Mouse (Mus musculus): ENCODE results near the gene Stk33. TPM values are rescaled to one million over a fixed set of nuclear protein-coding genes. Genes with fewer than 3 reads are reported as not detected.

Stk33 gene
- total RNA-seq, 4 experiments from 2014 or later, result 1.1 to 2.9 (median 2.0) TPM

DNA sequence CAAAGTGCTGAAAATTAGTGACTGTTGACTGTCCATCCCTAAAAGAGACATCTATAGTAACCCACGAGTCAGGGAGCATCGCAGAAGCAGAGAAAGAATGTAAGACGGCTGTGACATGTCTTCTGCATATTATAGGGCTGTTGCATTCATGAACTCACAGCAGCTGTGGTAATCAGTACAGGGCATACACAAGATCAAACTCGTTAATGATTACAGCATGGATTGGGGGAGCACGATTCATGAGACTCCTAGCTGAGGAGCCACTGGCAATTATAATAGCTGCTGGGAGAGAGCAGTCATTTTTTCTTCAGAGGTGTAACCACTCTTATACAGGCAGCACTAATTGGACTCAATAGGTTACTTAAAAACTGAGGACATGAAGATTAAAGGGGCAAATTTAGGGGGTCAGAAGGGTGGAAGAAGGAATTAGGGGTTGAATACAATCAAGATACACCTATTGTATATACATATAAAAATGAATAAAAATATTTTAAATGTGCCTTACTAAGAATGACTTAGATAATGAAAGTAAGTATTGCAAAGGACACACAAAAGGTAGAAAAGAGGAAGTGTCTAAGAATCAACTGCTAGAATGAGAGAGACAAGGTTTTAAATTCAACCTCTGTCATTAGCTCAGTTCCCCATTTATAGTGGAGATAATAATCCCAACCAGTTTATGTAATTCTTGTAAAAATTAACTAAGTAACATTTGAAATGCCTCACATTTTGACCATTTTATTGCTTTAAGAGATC lies 80.3 kb downstream of the Stk33 start:
- no peak for DNase-seq (ENCODE audit: low spot score in 2 of 2)

DNA sequence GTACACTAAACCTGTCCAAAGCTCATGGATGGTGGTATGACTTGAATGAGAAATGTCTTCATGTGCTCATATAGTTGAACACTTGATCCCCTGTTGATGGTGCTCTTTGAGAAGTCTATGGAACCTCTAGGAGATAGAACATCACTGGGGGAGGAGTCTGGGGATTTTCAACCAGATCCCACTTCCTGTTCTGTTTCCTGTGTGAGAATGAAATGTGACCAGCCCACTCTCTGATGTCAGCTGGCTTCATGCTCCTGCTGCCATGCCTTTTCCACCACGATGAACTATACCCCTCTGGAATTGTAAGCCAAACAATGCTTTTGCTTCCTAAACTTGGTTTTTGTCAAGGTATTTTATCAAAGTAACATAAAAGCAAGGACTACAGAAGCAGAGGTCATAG lies 81.0 kb downstream of the Stk33 start:
- no peak for DNase-seq (ENCODE audit: low spot score in 2 of 2)

DNA sequence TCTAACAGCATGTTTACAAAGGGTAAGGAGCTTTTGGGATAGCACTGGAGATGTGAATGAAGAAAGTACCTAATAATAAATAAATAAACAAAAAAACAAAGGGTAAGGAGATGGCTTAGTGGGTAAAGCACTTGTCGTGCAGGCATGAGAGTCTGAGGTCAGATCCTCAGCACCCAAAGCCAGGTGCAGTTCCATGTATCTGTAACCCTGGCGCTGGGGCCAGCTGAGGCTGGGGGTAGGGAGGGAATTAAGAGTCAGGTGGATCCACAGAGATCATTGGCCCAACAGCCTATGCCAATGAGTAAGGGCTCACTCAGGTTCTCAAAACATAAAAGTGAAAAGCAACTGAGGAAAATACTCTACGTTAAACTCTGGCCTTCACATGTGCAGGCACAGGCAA lies 91.6 kb downstream of the Stk33 start:
- DNase-seq (ENCODE audit: low spot score in 2 of 2), result no peak

DNA sequence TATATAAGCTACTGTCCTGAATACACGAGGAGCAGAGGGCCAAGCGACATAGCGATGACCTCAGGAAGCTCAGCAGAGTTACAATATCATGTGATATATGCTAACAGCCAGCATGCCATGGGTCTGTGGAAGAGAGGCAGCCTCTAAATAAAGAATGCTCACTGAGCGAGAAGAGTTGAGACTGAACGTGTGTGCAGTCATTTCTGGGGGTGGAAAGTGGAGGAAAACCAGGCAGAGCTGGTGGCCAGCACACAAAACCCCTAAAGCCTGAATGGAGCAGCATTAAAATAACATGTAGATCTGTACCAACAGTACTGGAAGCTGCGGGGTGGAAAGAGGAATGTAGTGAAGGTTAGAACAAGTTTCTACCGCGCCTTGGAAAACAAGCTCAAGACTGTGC lies 107.2 kb downstream of the Stk33 start:
- no peak for DNase-seq (ENCODE audit: low spot score in 2 of 2)

DNA sequence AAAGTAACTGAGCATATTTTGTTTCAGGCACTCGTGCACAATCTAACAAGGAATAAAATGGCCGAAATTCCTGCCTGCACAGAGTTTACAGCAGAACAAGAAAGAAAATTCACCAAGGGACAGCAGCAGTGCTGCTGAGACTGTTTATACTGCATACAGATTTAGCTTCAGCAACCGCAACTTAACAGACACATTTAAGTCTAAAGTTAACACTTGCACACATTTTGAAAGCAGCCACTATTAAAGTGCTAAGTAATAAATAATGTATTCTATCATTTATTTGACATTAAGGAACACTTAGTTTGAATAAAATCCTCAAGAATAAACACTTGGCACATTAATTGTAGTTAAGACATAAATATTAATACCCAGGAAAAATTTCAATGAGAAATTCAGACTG lies 110.1 kb downstream of the Stk33 start:
- DNase-seq (ENCODE audit: low spot score in 2 of 2), result no peak

DNA sequence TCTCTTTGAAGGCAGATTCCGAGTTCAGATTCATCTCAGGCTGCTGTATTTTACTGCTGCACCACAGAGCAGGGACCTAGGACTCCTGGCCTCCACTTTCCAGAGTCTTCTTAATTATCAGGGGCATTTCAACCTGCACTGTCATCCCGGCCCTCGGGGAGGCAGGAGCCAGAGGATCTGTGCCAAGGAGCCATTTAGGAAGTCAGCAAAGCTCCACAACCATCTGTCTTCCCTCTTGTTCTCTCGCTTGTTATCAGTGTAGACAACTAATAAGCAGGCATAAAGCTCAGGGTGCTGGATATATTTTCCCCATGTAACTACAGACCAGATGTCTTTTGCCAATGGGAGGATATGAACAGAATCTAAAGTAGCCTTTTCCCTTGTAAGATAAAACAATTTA lies 112.1 kb downstream of the Stk33 start:
- DNase-seq (ENCODE audit: low spot score in 2 of 2), result no peak

DNA sequence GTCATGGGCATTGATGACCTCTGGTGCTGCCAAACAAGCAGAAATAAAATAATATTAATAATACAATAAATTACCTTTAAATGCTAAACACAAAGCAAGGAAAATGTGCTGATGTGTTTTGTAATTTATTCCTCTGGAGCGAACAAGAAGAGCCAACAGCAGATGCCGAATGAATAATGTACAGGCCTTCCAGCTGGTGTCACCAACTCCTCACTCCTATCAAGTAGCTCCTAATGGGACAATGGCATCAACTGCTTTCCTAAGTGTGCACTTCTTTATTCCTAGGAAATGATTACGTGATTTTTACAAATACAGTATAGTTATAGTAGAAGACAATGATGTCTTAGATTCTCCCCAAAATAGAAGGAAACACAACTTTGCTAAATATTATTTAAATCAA lies 113.2 kb downstream of the Stk33 start:
- DNase-seq (ENCODE audit: low spot score in 2 of 2), result no peak

DNA sequence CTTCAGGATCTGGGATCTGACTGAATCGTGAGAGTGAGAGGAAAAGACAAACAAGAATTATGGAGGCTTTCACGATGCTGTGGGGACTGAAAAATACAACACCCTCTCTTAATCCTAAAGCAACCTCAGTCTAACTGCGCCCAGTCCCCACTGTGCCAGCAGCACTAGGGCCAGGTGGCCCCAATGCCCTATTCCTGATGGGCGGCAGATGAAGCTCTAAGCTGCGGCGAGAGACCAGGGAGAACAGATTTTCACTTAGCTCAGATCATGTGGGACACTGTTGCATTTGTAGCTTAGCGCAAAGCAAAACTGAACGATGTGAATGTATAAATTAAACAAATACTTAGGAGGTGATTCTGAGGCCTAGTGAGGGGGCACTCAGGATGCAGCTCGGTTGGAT lies 113.7 kb downstream of the Stk33 start:
- DNase-seq (ENCODE audit: low spot score in 2 of 2), result no peak

DNA sequence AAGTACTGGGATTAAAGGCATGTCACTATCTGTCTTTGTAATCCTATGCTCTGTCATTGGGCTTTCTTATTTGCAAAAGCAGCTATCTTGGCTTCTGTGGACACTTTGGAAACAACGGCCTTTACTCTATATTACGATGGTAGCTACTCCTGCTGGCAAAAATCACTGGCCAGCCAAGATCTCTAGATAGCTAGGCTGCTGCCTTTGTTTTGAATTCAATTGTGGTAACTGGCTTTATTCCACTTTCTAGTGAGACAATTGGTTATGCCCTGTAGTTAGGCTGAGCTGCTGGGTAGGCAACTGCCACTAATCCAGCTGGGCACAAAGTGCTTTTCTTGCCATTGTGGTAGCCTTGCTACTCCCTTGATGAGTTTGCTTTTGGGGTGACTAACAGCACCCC lies 129.4 kb downstream of the Stk33 start:
- no peak for DNase-seq (ENCODE audit: low spot score in 2 of 2)

DNA sequence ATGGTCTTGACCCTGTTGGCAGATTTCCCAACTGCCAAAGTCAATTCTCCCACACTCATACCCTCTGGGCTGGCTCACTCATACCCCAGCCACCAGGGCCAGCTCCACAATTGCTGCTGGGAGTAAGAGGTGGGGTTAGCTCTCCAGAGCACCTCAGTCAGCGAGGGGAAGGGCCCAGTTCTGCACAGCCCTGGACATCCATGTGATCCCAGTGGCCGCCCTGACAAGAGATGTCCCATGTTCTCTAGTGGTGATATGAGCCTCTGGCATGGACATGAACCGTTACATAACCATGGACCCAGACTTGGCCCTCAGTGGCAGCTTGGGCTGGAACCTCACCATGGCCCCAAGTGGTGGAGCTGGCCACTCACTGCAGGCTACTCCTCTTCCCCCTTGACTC lies 143.1 kb downstream of the Stk33 start:
- DNase-seq (ENCODE audit: low spot score in 2 of 2), result no peak

DNA sequence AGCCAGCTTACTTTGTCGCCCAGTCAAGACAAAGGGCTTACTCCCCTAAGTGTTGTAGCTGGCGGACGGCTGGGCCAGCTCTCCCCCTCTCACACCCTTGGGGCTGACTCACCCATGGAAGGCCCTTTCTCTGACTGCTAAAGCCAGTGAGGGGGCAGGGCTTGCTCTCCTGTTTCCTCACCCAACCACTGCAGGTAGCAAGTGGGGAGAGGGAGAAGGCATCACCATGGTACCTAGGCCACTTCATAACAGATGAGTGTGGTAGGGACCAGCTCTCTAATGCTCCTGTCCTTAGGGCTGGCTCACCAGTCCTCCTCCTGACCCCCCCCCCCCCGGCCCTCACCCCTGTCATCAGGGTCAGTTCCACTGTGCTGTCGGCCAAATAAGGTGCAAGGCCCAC lies 143.5 kb downstream of the Stk33 start:
- DNase-seq (ENCODE audit: low spot score in 2 of 2), result no peak

DNA sequence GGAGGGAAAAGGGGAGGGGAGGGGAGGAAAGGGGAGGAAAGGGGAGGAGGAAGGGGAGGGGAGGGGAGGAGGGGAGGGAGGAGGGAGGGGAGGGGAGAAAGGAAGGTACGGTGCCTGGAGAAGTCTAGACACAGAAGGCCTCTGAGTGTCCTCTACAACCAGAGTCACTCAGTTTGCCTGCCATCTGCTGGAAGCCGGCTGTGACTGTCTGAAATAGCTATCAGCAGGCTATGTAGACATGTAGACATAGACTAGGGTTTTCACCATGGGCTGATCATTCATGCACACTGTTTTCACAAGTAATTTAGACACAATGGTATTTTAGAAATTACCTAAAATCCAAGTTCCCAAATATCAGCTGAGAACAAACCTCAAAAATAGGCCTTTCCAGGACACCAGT lies 148.4 kb downstream of the Stk33 start:
- no peak for DNase-seq (ENCODE audit: low spot score in 2 of 2)

DNA sequence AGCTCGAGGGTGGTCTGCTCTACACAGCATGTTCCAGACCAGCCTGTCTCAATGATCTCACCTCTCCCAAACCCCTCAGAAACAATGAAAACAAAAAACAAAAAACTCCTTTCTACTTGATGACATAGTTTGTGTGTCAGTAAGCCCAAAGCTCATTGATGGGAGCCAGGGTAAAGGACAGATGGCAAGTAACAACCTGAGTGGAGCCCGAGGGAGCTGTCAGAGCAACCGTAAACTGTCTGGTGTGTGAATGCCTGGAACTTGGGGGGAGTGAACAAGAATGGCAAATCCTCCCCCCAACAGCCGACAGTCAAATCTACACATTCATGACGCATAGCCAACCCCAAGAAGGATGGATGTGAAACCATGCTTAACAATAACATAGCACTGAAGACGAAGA lies 149.8 kb downstream of the Stk33 start:
- DNase-seq (ENCODE audit: low spot score in 2 of 2), result no peak

DNA sequence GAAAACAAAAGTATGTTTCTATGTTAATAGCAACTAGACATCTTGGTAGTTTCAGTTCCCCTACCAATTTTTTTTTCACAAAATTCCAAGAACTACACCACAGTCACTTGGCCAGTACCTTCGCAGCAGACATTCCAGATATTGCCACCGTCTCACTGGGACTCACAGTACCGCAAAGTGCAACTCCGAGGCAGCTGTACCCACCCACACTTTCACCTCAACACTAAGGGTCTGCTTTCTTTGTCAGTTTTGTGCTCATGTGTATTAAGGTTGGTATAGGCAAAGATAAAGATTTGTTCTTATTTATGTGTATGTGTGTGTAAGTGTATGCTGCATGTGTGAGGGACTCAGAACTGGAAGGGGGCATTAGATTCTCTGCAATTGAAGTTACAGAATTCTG lies 156.8 kb downstream of the Stk33 start:
- no peak for DNase-seq (ENCODE audit: low spot score in 2 of 2)

DNA sequence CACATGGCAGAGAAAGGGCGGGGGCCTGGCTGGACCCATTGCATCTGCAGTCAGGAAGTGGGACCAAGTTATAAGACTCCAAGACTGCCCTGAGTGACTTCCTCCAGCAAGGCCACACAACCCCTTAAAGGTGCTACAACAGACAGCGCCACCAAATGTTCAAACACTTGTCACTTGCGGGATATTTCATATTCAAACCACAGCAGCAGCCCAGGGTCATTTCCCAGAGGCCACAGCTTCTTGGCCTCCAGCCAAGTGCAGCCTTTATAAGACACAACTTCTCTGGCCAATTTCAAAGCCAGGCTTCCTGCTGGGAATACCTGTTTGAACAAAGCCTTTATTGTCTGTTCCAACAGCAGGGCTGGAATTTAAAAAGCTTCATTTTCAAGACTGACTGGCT lies 162.3 kb downstream of the Stk33 start:
- no peak for DNase-seq (ENCODE audit: low spot score in 2 of 2)

DNA sequence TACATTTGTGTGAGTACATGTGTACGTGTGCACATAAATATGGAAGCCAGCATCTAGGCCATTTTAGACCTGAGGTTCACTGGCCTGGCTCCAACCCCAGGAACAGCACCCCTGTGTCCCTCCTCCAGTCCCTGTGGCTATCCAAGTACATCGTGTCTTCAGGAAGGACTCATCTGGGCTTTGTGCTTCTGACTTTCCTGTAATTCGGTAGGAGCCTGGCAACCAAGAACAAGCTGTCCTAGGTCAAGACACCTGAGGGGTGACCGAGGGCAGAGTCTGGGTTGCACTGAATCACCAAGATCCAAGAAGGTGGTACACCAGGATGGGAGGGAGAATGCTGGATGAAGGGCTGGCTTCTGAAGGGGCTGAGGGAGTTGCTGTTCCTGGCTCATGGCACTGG lies 163.0 kb downstream of the Stk33 start:
- no peak for DNase-seq (ENCODE audit: low spot score in 2 of 2)

DNA sequence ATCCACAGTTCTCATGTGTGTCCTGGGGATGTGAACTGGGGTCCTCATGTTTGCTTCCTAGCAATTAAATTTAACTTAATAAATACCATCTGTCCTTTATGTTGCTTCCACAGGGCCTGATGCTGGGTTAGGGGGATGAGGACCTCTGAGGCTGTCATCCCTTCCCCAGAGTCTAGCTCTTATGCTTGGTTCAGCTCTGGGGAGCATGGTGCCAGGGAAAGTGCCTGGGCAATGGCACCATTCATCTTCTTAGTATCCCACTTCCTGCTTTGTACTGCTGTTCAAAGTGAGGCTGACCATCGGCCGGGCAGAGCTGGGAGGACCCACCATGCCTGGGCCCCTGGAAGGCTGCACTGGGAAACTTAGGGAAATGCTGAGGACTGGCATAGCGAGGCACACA lies 163.7 kb downstream of the Stk33 start:
- no peak for DNase-seq (ENCODE audit: low spot score in 2 of 2)

DNA sequence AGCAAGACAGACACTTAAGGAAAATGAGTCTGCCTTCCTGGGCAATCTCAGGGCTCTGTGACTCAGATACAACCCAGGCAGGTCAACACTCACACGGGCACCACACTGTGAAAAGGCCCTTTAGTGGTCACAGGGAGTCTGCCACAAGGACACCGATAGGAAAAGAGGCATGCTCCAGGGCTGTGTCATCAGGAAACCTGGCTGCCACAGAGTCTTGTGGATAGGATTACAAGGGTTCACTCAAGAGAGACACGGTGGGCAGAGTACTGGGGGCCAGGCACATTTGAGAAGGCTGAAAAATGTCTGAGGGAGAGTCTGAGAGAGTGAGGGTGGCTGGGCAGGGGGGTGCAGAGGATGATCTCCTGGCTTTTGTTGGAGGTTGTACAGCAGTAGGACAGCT lies 164.6 kb downstream of the Stk33 start:
- no peak for DNase-seq (ENCODE audit: low spot score in 2 of 2)

DNA sequence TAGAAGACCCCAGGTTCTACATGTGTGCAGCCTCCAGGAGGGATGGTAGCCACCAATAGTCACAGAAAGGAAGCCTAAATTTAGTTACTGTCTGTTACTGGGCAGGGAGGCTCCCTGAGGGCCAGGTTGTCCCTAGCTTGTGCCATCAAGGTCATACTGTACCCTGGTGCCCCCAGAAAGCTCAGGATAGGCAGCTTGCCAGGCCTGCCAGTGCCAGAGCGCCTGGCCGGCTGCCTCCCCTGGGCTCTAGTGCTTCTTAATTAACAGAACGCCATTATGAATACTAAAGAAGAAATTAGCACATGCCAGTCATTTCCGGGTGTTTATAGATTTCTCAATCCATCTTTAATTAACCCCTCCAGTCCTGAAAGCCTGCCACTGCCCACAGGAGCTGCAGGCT lies 169.8 kb downstream of the Stk33 start:
- no peak for DNase-seq (ENCODE audit: low spot score in 2 of 2)

DNA sequence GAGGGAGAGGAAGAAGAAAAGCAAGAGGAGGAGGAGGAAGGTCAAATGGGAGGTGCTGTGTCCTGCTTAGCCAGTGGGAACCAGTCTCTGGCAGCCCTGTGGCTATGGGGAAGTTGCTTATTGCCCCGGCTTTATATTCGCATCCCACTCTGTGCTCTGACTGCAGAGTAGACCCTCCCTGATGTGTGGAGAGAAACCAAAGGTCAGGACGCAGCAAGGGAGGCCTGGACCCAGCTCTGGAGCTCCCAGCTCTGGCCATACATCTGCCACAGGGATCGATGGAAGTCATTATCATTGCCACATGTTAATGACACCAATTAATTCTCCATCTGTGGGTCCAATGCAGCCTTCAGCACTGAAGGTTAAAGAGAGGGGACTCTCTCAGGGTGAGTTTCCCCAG lies 171.5 kb downstream of the Stk33 start:
- no peak for DNase-seq (ENCODE audit: low spot score in 2 of 2)

DNA sequence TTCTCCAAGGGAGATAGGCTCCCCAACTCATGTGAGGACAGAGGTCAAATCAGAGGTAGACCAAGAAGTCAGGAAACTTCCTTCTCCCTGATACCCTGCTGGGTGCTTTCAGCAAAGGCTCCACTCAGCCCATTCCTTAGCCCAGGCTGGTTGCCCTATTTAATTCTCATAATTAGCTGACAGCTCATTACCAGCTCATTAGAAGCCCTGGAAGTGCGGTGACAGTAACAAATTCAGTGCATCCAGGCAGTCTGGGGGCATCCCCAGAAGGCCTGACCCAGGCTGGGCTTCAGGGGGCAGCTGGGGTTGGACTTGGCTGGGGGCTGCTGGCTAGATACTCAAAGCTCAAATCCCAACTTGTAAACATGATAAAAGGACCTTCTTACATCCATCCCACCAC lies 172.7 kb downstream of the Stk33 start:
- DNase-seq (ENCODE audit: low spot score in 2 of 2), result no peak

DNA sequence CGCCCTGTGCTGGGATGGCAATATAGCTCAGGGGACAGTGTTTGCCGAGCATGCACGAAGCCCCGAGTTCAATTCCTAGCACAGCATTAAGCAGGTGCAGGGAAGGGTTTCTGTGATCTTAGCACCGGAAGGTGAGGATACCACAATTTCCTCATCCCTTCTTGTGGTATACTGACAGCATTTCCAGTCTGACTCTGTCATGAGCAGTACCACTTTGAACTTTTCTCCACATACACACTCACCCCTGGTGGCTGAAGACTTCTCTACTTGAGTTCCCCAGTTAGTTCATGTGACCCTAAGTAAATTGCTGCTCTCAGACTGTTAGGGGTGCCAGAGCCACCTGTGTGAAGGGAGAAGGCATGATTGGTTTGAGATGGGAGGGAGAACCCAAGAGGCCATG lies 173.3 kb downstream of the Stk33 start:
- no peak for DNase-seq (ENCODE audit: low spot score in 2 of 2)

DNA sequence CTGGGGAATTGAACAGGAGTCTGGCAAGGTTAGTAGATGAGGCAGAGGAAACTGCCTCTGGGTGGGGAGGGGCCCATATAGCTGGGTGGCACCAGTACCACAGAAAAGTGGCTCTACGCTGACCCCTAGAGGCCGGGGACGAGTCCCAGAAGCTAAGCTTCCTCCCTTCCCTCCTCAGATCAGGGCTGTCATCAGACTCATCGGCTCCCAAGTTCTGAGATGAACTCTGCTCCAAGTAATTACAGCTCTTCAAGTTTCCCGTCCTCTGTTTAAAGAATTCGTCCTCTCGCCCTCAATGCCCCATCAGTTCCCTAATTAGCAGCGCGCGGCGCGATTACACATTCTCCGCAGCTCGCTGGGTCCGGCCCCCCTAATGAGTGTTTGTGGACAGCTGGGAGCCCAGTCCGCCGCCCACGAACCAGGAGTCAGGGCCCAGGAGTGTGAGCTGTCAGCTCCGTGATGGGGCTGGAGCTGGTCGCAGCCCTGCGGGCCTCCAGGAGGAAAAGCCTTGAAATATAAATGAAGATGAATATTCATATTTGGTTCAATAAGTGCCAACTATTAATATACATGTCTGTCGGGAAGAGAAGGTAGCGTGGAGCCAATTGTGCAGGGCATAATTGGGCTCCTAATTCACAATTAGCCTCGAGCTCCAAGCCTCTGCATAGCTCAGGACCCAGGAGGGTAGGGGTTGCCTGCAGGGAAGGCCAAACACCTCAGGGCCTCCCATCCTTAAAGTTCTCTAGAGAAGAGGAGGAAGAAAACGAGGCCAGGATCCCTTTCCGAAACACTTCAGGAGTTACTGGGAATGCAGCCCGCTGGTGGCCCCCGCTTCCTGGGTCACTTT lies 183.2 kb downstream of the Stk33 start:
- peak in 1 of 2 experiments; percentile 25 for DNase-seq (ENCODE audit: low spot score in 2 of 2)

Data from left cerebral cortex, adult 8-10 months (tissue).